Mouse (Mus musculus): ENCODE results near the gene Timm8a2. TPM values are rescaled to one million over a fixed set of nuclear protein-coding genes. Genes with fewer than 3 reads are reported as not detected.
A peak's percentile ranks its signal among the peaks of the same experiment; 100 is the strongest.

Gene Timm8a2
- total and polyA plus RNA-seq, 3 experiments: not detected

DNA sequence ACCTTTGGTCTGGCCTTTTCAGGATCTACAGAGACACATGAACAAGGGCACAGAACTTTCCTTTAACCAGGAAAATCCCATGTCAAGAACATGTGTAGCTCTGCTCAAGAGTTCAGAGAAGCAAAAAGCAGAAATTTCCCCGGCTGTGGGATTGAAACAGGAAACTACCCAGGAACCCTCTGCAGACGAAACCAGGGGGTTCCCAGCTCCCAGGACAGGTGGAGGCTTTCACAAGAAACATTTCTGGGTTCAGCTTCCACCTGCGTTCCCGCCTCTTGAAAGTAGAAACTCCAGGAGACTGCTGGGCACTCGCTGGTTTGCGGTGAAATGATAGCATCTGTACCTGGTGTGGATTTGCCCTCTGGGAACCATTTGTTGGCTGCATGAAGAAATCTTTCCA is 22.4 kb downstream of the Timm8a2 start:
- no peak overlapping the region for H3K9ac ChIP-seq (ENCODE audit: insufficient read depth, low read depth)
- H3K27me3 ChIP-seq (replicated peaks): no peaks in the 10 kb centered on the region
- H3K27ac ChIP-seq (ENCODE audit: insufficient read depth, low read depth): peak overlapping the region; percentile 78; the same call in 1 of the 2 replicates
- no peak overlapping the region for H3K4me3 ChIP-seq (replicated peaks in 1 of 3; ENCODE audit: low read depth in 2 of 3, low read length in 2 of 3, poor library complexity in 1 of 3)
- dilution Hi-C loops (cut with MboI; ENCODE audit: extremely low pct_ligation_motif_present, extremely low pct_unique_long_range_greater_than_20kb, low sequenced_read_pairs) (no loop called here), in situ Hi-C loops (cut with MboI; ENCODE audit: low pct_ligation_motif_present, low pct_unique_long_range_greater_than_20kb, low sequenced_read_pairs) (no loop called here)
- peaks cover 64 to 97% of the 10 kb centered on the region in 2 experiments for H3K4me1 ChIP-seq (ENCODE audit: control insufficient read depth in 1 of 2, insufficient read depth in 2 of 2)
- H3K9me3 ChIP-seq (replicated peaks; ENCODE audit: low read length): no peaks in the 10 kb centered on the region
- TF ChIP-seq IRF4 (IDR thresholded peaks at IDR 0.05; ENCODE audit: low read depth, low read length) (peak; percentile 48; the same call in 1 of the 2 replicates), ETS1 (conservative IDR thresholded peaks at IDR 0.05; ENCODE audit: low read depth, low read length) (peak; percentile 56), NELFE (IDR thresholded peaks at IDR 0.05; ENCODE audit: low read depth, low read length) (no peak)
- H3K4me2 ChIP-seq (ENCODE audit: insufficient read depth, low read depth, poor library complexity, severe bottlenecking): peak overlapping the region; percentile 31; the same call in 1 of the 2 replicates
- no peak for DNase-seq (ENCODE audit: extremely low read depth)
- H3K79me2 ChIP-seq (replicated peaks; ENCODE audit: control insufficient read depth, extremely low read depth, insufficient read depth, poor library complexity, severe bottlenecking): no peaks in the 10 kb centered on the region
- no peaks in the 10 kb centered on the region for H3K36me3 ChIP-seq (replicated peaks in 1 of 2; ENCODE audit: control insufficient read depth in 1 of 2, insufficient read depth in 1 of 2, low read length in 1 of 2)

DNA sequence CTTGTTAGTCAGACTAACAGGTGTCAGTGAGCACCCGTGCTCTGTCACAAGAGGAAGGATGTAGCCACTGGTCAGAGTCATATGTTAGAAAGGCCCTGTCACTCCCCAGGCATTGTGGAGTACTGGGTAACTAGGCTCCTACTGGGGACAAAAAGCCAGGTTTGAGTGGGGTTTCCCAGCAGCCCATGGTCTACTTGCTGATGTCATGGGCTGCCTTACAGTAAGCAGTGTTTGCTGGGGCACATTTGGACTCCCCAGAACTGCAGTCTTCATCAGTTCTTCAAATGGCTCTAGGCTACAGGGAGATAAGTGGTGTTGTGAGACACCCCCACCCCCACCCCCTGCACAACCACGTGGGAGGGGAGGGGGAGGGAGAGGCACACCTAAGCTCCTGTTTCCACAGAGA is 23.5 kb downstream of the Timm8a2 start:
- Histone ChIP-seq H3K27me3 (replicated peaks) (no peaks in the 10 kb centered on the region), H3K9ac (ENCODE audit: insufficient read depth, low read depth) (no peak overlapping the region), H3K4me2 (ENCODE audit: insufficient read depth, low read depth, poor library complexity, severe bottlenecking) (no peak overlapping the region), H3K27ac (ENCODE audit: insufficient read depth, low read depth) (peak overlapping the region; percentile 78), H3K9me3 (replicated peaks; ENCODE audit: low read length) (no peaks in the 10 kb centered on the region), H3K4me3 (replicated peaks in 1 of 3; ENCODE audit: low read depth in 2 of 3, low read length in 2 of 3, poor library complexity in 1 of 3) (no peak overlapping the region), H3K36me3 (replicated peaks in 1 of 2; ENCODE audit: control insufficient read depth in 1 of 2, insufficient read depth in 1 of 2, low read length in 1 of 2) (no peaks in the 10 kb centered on the region), H3K4me1 (ENCODE audit: control insufficient read depth in 1 of 2, insufficient read depth in 2 of 2) (peaks cover 59 to 97% of the 10 kb centered on the region in 2 experiments), H3K79me2 (replicated peaks; ENCODE audit: control insufficient read depth, extremely low read depth, insufficient read depth, poor library complexity, severe bottlenecking) (no peaks in the 10 kb centered on the region)
- dilution Hi-C loops (cut with MboI; ENCODE audit: extremely low pct_ligation_motif_present, extremely low pct_unique_long_range_greater_than_20kb, low sequenced_read_pairs) (no loop called here), in situ Hi-C loops (cut with MboI; ENCODE audit: low pct_ligation_motif_present, low pct_unique_long_range_greater_than_20kb, low sequenced_read_pairs) (no loop called here)
- DNase-seq (ENCODE audit: extremely low read depth): peak; percentile 64
- TF ChIP-seq UBTF (IDR thresholded peaks at IDR 0.05; ENCODE audit: low read depth, low read length): no peak
- no peak for TF ChIP-seq JUND (conservative IDR thresholded peaks at IDR 0.05; ENCODE audit: low read depth, low read length)
- no peak for TF ChIP-seq ZKSCAN1 (IDR thresholded peaks at IDR 0.05; ENCODE audit: borderline replicate concordance, low read depth, low read length)
- TF ChIP-seq RCOR1 (conservative IDR thresholded peaks at IDR 0.05; ENCODE audit: low read depth, low read length): peak; percentile 68; the same call in 1 of the 2 replicates
- peak; percentile 68; the same call in 1 of the 2 replicates for TF ChIP-seq CHD2 (IDR thresholded peaks at IDR 0.05; ENCODE audit: low read length)
- 0 out of 2 replicates have a peak, but pooled peaks have one; percentile 41 for TF ChIP-seq KAT2A (IDR thresholded peaks at IDR 0.05; ENCODE audit: insufficient replicate concordance, low read length)
- peak; percentile 81 for TF ChIP-seq MAX (IDR thresholded peaks at IDR 0.05; ENCODE audit: low read length)
- peak; percentile 62; the same call in 1 of the 2 replicates for TF ChIP-seq MAZ (IDR thresholded peaks at IDR 0.05; ENCODE audit: low read depth, low read length)
- no peak for TF ChIP-seq E2F4 (IDR thresholded peaks at IDR 0.05; ENCODE audit: insufficient replicate concordance, low read depth, low read length)
- TF ChIP-seq MAFK (IDR thresholded peaks at IDR 0.05; ENCODE audit: insufficient replicate concordance, low read length): no peak; the same call in 1 of the 2 replicates
- no peak for TF ChIP-seq JUN (IDR thresholded peaks at IDR 0.05; ENCODE audit: insufficient read depth, low read depth, low read length)
- no peak for TF ChIP-seq TBP (conservative IDR thresholded peaks at IDR 0.05; ENCODE audit: low read depth, low read length)
- TF ChIP-seq GABPA (IDR thresholded peaks at IDR 0.05; ENCODE audit: insufficient replicate concordance, low read depth, low read length): no peak
- TF ChIP-seq ELF1 (IDR thresholded peaks at IDR 0.05; ENCODE audit: low read depth, low read length): no peak; the same call in 1 of the 2 replicates
- TF ChIP-seq HCFC1 (IDR thresholded peaks at IDR 0.05; ENCODE audit: low read depth, low read length): no peak; the same call in 1 of the 2 replicates
- peak; percentile 39; the same call in 1 of the 2 replicates for TF ChIP-seq MXI1 (IDR thresholded peaks at IDR 0.05; ENCODE audit: low read depth, low read length)
- TF ChIP-seq IRF4 (IDR thresholded peaks at IDR 0.05; ENCODE audit: low read depth, low read length): 0 out of 2 replicates have a peak, but pooled peaks have one; percentile 35
- TF ChIP-seq BHLHE40 (IDR thresholded peaks at IDR 0.05; ENCODE audit: low read depth, low read length): peak; percentile 82
- no peak for TF ChIP-seq ZC3H11A (IDR thresholded peaks at IDR 0.05; ENCODE audit: low read depth, low read length)
- peak; percentile 83 for TF ChIP-seq ETS1 (conservative IDR thresholded peaks at IDR 0.05; ENCODE audit: low read depth, low read length)
- no peak for TF ChIP-seq ZMIZ1 (IDR thresholded peaks at IDR 0.05; ENCODE audit: low read depth, low read length)
- TF ChIP-seq EP300 (IDR thresholded peaks at IDR 0.05; ENCODE audit: low read length): peak; percentile 46
- no peak for TF ChIP-seq CHD1 (IDR thresholded peaks at IDR 0.05; ENCODE audit: low read depth, low read length)
- TF ChIP-seq MYC (IDR thresholded peaks at IDR 0.05; ENCODE audit: low read depth, low read length): peak; percentile 66; the same call in 1 of the 2 replicates
- peak; percentile 76 for TF ChIP-seq MEF2A (IDR thresholded peaks at IDR 0.05; ENCODE audit: borderline replicate concordance, low read depth, low read length)
- TF ChIP-seq POLR2AphosphoS2 (IDR thresholded peaks at IDR 0.05; ENCODE audit: low read depth, low read length): no peak
- no peak for TF ChIP-seq CTCF (conservative IDR thresholded peaks at IDR 0.05 in 1 of 2, IDR thresholded peaks at IDR 0.05 in 1 of 2; ENCODE audit: low read depth in 2 of 2, low read length in 2 of 2)
- TF ChIP-seq PAX5 (IDR thresholded peaks at IDR 0.05; ENCODE audit: low read length): no peak
- peak; percentile 69; the same call in 1 of the 2 replicates for TF ChIP-seq TCF12 (IDR thresholded peaks at IDR 0.05; ENCODE audit: low read depth, low read length)
- TF ChIP-seq RAD21 (IDR thresholded peaks at IDR 0.05; ENCODE audit: low read depth, low read length): no peak
- no peak for TF ChIP-seq NELFE (IDR thresholded peaks at IDR 0.05; ENCODE audit: low read depth, low read length)
- no peak for TF ChIP-seq POLR2A (IDR thresholded peaks at IDR 0.05; ENCODE audit: low read depth, low read length)
